Comparison of ENCODE assay signal across 7 mouse cellular contexts in genomic region chr5:38479027-38479426, GRCm38 (mm10). TPM values are rescaled to one million over a fixed set of nuclear protein-coding genes. Genes with fewer than 3 reads are reported as not detected.
A peak's percentile ranks its signal among the peaks of the same experiment; 100 is the strongest.
DNase-seq lines count a peak whose midpoint lies in the region; ATAC-seq and TF ChIP-seq lines count a peak whose summit lies in the region.

No protein-coding gene starts in this region.

- no peak overlapping the region for H3K9ac ChIP-seq in neural tube, embryonic 13.5 days
- no peak overlapping the region for H3K9ac ChIP-seq in neural tube, embryonic 15.5 days (replicated peaks)
- H3K9ac ChIP-seq in forebrain, postnatal 0 days, result no peak overlapping the region
- H3K9ac ChIP-seq in midbrain, embryonic 16.5 days (ENCODE audit: low read depth, low read length), result no peak overlapping the region

- peaks cover 26% of the 10 kb centered on the region for H3K4me1 ChIP-seq in neural tube, embryonic 13.5 days (replicated peaks)
- H3K4me1 ChIP-seq in neural tube, embryonic 15.5 days, result peaks cover 18% of the 10 kb centered on the region
- H3K4me1 ChIP-seq in bone marrow, adult 2 months (ENCODE audit: control insufficient read depth, insufficient read depth, low read length), result peaks cover 4% of the 10 kb centered on the region
- H3K4me1 ChIP-seq in forebrain, postnatal 0 days (ENCODE audit: insufficient read depth), result peaks cover 7% of the 10 kb centered on the region; the same call in 1 of the 2 replicates
- peaks cover 10% of the 10 kb centered on the region for H3K4me1 ChIP-seq in midbrain, embryonic 16.5 days (ENCODE audit: control insufficient read depth, insufficient read depth, low read length)
- peaks cover 32% of the 10 kb centered on the region for H3K4me1 ChIP-seq in limb, embryonic 10.5 days

- TF ChIP-seq CTCF in bone marrow, adult 2 months (IDR thresholded peaks at IDR 0.05; ENCODE audit: control insufficient read depth, insufficient read depth, low read length), result no peak
- TF ChIP-seq CTCF in forebrain, postnatal 0 days (IDR thresholded peaks at IDR 0.05; ENCODE audit: low read depth), result no peak

- H3K27ac ChIP-seq in neural tube, embryonic 13.5 days (replicated peaks), result no peak overlapping the region
- H3K27ac ChIP-seq in neural tube, embryonic 15.5 days (replicated peaks), result no peak overlapping the region
- peak overlapping the region; percentile 34 for H3K27ac ChIP-seq in bone marrow, adult 2 months (ENCODE audit: control insufficient read depth, insufficient read depth, low read depth, low read length, poor library complexity)
- no peak overlapping the region for H3K27ac ChIP-seq in forebrain, postnatal 0 days (ENCODE audit: low read depth, low read length)
- no peak overlapping the region for H3K27ac ChIP-seq in midbrain, embryonic 16.5 days (ENCODE audit: low read length)
- no peak overlapping the region for H3K27ac ChIP-seq in limb, embryonic 10.5 days

- TF ChIP-seq POLR2A in bone marrow, adult 2 months (IDR thresholded peaks at IDR 0.05; ENCODE audit: borderline replicate concordance, control insufficient read depth, low read depth, low read length), result 0 out of 2 replicates have a peak, but pooled peaks have one; percentile 11

- peaks cover 14% of the 10 kb centered on the region; the same call in 1 of the 2 replicates for H3K27me3 ChIP-seq in neural tube, embryonic 13.5 days
- H3K27me3 ChIP-seq in neural tube, embryonic 15.5 days (replicated peaks), result no peaks in the 10 kb centered on the region
- H3K27me3 ChIP-seq in forebrain, postnatal 0 days (ENCODE audit: insufficient read depth, low read length), result no peaks in the 10 kb centered on the region
- no peaks in the 10 kb centered on the region for H3K27me3 ChIP-seq in midbrain, embryonic 16.5 days (ENCODE audit: control insufficient read depth, insufficient read depth, low read depth, low read length)
- no peaks in the 10 kb centered on the region for H3K27me3 ChIP-seq in limb, embryonic 10.5 days (ENCODE audit: low read depth, poor library complexity, severe bottlenecking)

- no peak overlapping the region for H3K4me3 ChIP-seq in neural tube, embryonic 13.5 days
- no peak overlapping the region for H3K4me3 ChIP-seq in neural tube, embryonic 15.5 days (replicated peaks)
- H3K4me3 ChIP-seq in bone marrow, adult 2 months (replicated peaks; ENCODE audit: control insufficient read depth, low read depth, low read length), result peak overlapping the region; percentile 43
- H3K4me3 ChIP-seq in forebrain, postnatal 0 days (ENCODE audit: low read depth, low read length), result no peak overlapping the region
- no peak overlapping the region for H3K4me3 ChIP-seq in midbrain, embryonic 16.5 days (ENCODE audit: low read depth, low read length)
- H3K4me3 ChIP-seq in limb, embryonic 10.5 days, result no peak overlapping the region

- H3K36me3 ChIP-seq in neural tube, embryonic 13.5 days, result no peaks in the 10 kb centered on the region
- no peaks in the 10 kb centered on the region for H3K36me3 ChIP-seq in neural tube, embryonic 15.5 days
- H3K36me3 ChIP-seq in forebrain, postnatal 0 days (ENCODE audit: insufficient read depth), result no peaks in the 10 kb centered on the region
- H3K36me3 ChIP-seq in midbrain, embryonic 16.5 days (ENCODE audit: control insufficient read depth, insufficient read depth, low read length), result no peaks in the 10 kb centered on the region
- no peaks in the 10 kb centered on the region for H3K36me3 ChIP-seq in limb, embryonic 10.5 days

- peak; percentile 17 for ATAC-seq in neural tube, embryonic 13.5 days (ENCODE audit: low read depth)
- ATAC-seq in neural tube, embryonic 15.5 days (ENCODE audit: low FRiP score), result no peak
- peak; percentile 67 for ATAC-seq in forebrain, postnatal 0 days
- ATAC-seq in midbrain, embryonic 16.5 days, result peak; percentile 32

- WGBS in neural tube, embryonic 13.5 days, result 46% methylated on average over 4 of the region's 4 CpGs
- WGBS in neural tube, embryonic 15.5 days, result 45% methylated on average over 4 of the region's 4 CpGs
- WGBS in bone marrow, adult 2 months, result 2% methylated on average over 4 of the region's 4 CpGs
- WGBS in forebrain, postnatal 0 days, result 14% methylated on average over 3 of the region's 4 CpGs
- WGBS in midbrain, embryonic 16.5 days, result 37% methylated on average over 4 of the region's 4 CpGs
- 64% methylated on average over 4 of the region's 4 CpGs for WGBS in limb, embryonic 10.5 days

- H3K9me3 ChIP-seq in neural tube, embryonic 13.5 days, result no peaks in the 10 kb centered on the region
- H3K9me3 ChIP-seq in neural tube, embryonic 15.5 days (replicated peaks), result no peaks in the 10 kb centered on the region; the same call in 1 of the 2 replicates
- no peaks in the 10 kb centered on the region for H3K9me3 ChIP-seq in forebrain, postnatal 0 days (ENCODE audit: low read length)
- H3K9me3 ChIP-seq in midbrain, embryonic 16.5 days (replicated peaks; ENCODE audit: control insufficient read depth, low read length, poor library complexity, severe bottlenecking), result no peaks in the 10 kb centered on the region
- no peaks in the 10 kb centered on the region for H3K9me3 ChIP-seq in limb, embryonic 10.5 days (replicated peaks)

- no peak for DNase-seq in forebrain, postnatal 0 days
- DNase-seq in kidney, postnatal 25 days, result peak; percentile 74 to 87
- no peak for DNase-seq in limb, embryonic 10.5 days (ENCODE audit: low spot score)

- H3K4me2 ChIP-seq in neural tube, embryonic 13.5 days, result no peak overlapping the region
- no peak overlapping the region for H3K4me2 ChIP-seq in neural tube, embryonic 15.5 days
- H3K4me2 ChIP-seq in forebrain, postnatal 0 days (ENCODE audit: low read depth), result no peak overlapping the region
- H3K4me2 ChIP-seq in midbrain, embryonic 16.5 days (ENCODE audit: low read length), result no peak overlapping the region

RNA-seq across cellular contexts. Expression of gene Slc2a9, which starts 23.9 kb away (rescaled TPM):
- polyA plus RNA-seq in neural tube, embryonic 13.5 days (2015; fragmentation: Nextera tagmentation; extraction: Ambion mirVana), result 0.12 and 0.64 TPM in 2 replicates
- 0.44 and 0.95 TPM in 2 replicates for polyA plus RNA-seq in neural tube, embryonic 15.5 days (2015; fragmentation: Nextera tagmentation; extraction: Ambion mirVana)
- polyA plus RNA-seq in bone marrow, adult 2 months (2011; ENCODE audit: insufficient read depth, insufficient read length, low replicate concordance, missing spikeins), result 3.0 and 11.1 TPM in 2 replicates
- total RNA-seq in forebrain, postnatal 0 days (2014; rRNA removed), result 2.2 and 5.0 TPM in 2 replicates
- 0.36 and 0.81 TPM in 2 replicates for polyA plus RNA-seq in forebrain, postnatal 0 days (2015; fragmentation: Nextera tagmentation; extraction: Ambion mirVana)
- 0.23 and 0.73 TPM in 2 replicates for polyA plus RNA-seq in midbrain, embryonic 16.5 days (2015; fragmentation: Nextera tagmentation; extraction: Ambion mirVana)
- 0.13 TPM in 1 of 2 replicates, not detected in the other for polyA plus RNA-seq in limb, embryonic 10.5 days (2016; fragmentation: Nextera tagmentation; extraction: Ambion mirVana)

Comparison
In these comparisons a context has a peak if more than half of its experiments do, and no peak if none do; other contexts are left out.
1. DNase-seq: peak in kidney, postnatal 25 days (2 of 2); none in forebrain, postnatal 0 days (single experiment) and limb, embryonic 10.5 days (single experiment).